Mouse (Mus musculus) kidney, adult 2 months (tissue): ENCODE results near the gene Plekhm3. TPM values are rescaled to one million over a fixed set of nuclear protein-coding genes. Genes with fewer than 3 reads are reported as not detected.

Experiments
- DNase-seq: peaks from one replicate; pipeline ENCODE4 v3.0.0; 2021
- H3K27ac ChIP-seq: fragments of 200-500 bp; 2 replicates; pipeline ENCODE4 v1.5.1; 2012; ENCODE audit warnings: low read depth, low read length, control low read depth, inconsistent platforms; ENCODE audit not compliant: insufficient read depth
- H3K27me3 ChIP-seq: fragments of 200-500 bp; replicated peaks from 2 replicates; pipeline ENCODE4 v1.6.1; 2012; ENCODE audit warnings: mild to moderate bottlenecking, moderate library complexity, low read length, inconsistent platforms; ENCODE audit not compliant: control insufficient read depth, insufficient read depth
- H3K36me3 ChIP-seq: fragments of 200-500 bp; 2 replicates; pipeline ENCODE4 v1.6.1; 2012; ENCODE audit warnings: mild to moderate bottlenecking, moderate library complexity, low read length, inconsistent platforms; ENCODE audit not compliant: control insufficient read depth, insufficient read depth
- H3K4me1 ChIP-seq: fragments of 200-500 bp; 2 replicates; pipeline ENCODE4 v1.6.1; 2011; ENCODE audit warnings: low read length; ENCODE audit not compliant: control insufficient read depth, insufficient read depth
- H3K4me3 ChIP-seq: fragments of 200-500 bp; 2 replicates; pipeline ENCODE4 v1.5.1; 2011; ENCODE audit warnings: mild to moderate bottlenecking, low read depth, low read length, control low read depth; ENCODE audit not compliant: insufficient read depth
- CTCF ChIP-seq: fragments of 200-500 bp; conservative IDR thresholded peaks from 2 replicates; pipeline ENCODE4 v1.5.1; 2011; ENCODE audit warnings: low read depth, mild to moderate bottlenecking, control low read depth, low read length, moderate library complexity, mixed read lengths; ENCODE audit not compliant: insufficient read depth, insufficient read length
- POLR2A ChIP-seq: fragments of 200-500 bp; IDR thresholded peaks from one replicate; pipeline ENCODE4 v1.6.1; 2011; ENCODE audit warnings: low read depth, low read length, control low read depth
- WGBS: fragments of 180-500 bp; shearing (Covaris S2); methylation state at CpG from one replicate; pipeline ENCODE4 v1.1.7; 2018; 5-methylcytosine and 5-hydroxymethylcytosine counted together
- polyA plus RNA-seq: library from polyadenylated mRNA; depleted of rRNA; stranded (reverse); fragments of >200 nt; gene quantifications from 2 replicates; pipeline ENCODE4 v1.2.3, GENCODE M21; 2012; rRNA removed

Gene Plekhm3
- polyA plus RNA-seq, 1 experiment = 3.3 TPM

- Histone ChIP-seq H3K27ac (peak within 1 kb of the TSS; percentile 92), H3K4me3 (peak within 1 kb of the TSS; percentile 80), H3K4me1 (peaks cover 7% of the 10 kb centered on the region; the same call in 1 of the 2 replicates), H3K36me3 (no peaks in the 10 kb centered on the region), H3K27me3 (no peaks in the 10 kb centered on the region)
- peak; percentile 97 for DNase-seq
- peak; percentile 89 for TF ChIP-seq POLR2A
- 0 out of 2 replicates have a peak, but pooled peaks have one; percentile 21 for TF ChIP-seq CTCF
- under 1% methylated on average over 66 of the region's 73 CpGs for WGBS
These were observed 219.0 kb downstream of the Plekhm3 start, which contains the start of gene Fzd5 for GRCm38 (mm10) chr1:64737502-64738179. TSS of gene Fzd5 (minus strand) at chr1:64737751.

GRCm38 (mm10) chr1:64736681-64737501 lies 219.7 kb downstream of the Plekhm3 start:
- Histone ChIP-seq H3K27me3 (no peaks in the 10 kb centered on the region), H3K4me1 (peaks cover 7% of the 10 kb centered on the region; the same call in 1 of the 2 replicates), H3K36me3 (no peaks in the 10 kb centered on the region), H3K4me3 (peak overlapping the region; percentile 80), H3K27ac (peak overlapping the region; percentile 18)
- TF ChIP-seq POLR2A = no peak
- no peak for TF ChIP-seq CTCF
- no peak for DNase-seq
- under 1% methylated on average over 56 of the region's 56 CpGs for WGBS

Other genes starting within 250 kb of the Plekhm3 start
- gene Fzd5, start 219.1 kb downstream of the Plekhm3 start, polyA plus RNA-seq = 9.7 and 13.8 TPM in 2 replicates
- 0.08 and 2.1 TPM in 2 replicates for gene Akr1cl, start 75.9 kb upstream of the Plekhm3 start, polyA plus RNA-seq
- gene Cryge, start 94.3 kb upstream of the Plekhm3 start, polyA plus RNA-seq = not detected in 2 replicates
- gene Crygd, start 106.6 kb upstream of the Plekhm3 start, polyA plus RNA-seq = not detected in 2 replicates
- not detected in 2 replicates for gene Crygc, start 116.9 kb upstream of the Plekhm3 start, polyA plus RNA-seq
- not detected in 2 replicates for gene Crygb, start 125.5 kb upstream of the Plekhm3 start, polyA plus RNA-seq
- gene Cryga, start 146.5 kb upstream of the Plekhm3 start, polyA plus RNA-seq = 5.9 and 6.4 TPM in 2 replicates
- gene Gm28845, start 162.7 kb upstream of the Plekhm3 start, polyA plus RNA-seq = 7.6 and 9.0 TPM in 2 replicates
- 64.3 and 85.6 TPM in 2 replicates for gene D630023F18Rik, start 166.4 kb upstream of the Plekhm3 start, polyA plus RNA-seq
- 247 and 334 TPM in 2 replicates for gene Idh1, start 229.7 kb upstream of the Plekhm3 start, polyA plus RNA-seq
- gene Pikfyve, start 229.9 kb upstream of the Plekhm3 start, polyA plus RNA-seq = 8.0 and 9.3 TPM in 2 replicates